Mouse (Mus musculus) lung, embryonic 16.5 days (tissue): ENCODE measurements around the gene Olfr1135. TPM values are rescaled to one million over a fixed set of nuclear protein-coding genes. Genes with fewer than 3 reads are reported as not detected.

ENCODE experiments used
- polyA plus RNA-seq: library from polyadenylated mRNA; unstranded; fragments of >200 nt; fragmentation: Nextera tagmentation; extraction: Ambion mirVana; gene quantifications from 2 replicates; pipeline ENCODE4 v1.2.1, GENCODE M21; 2015

Gene Olfr1135
- polyA plus RNA-seq, 1 experiment from 2014 or later = not detected

Other genes starting within 250 kb of the Olfr1135 start
- 0.06 TPM in 1 of 2 replicates, not detected in the other for gene Olfr1124, start 243.4 kb downstream of the Olfr1135 start, polyA plus RNA-seq
- gene Olfr1126, start 219.7 kb downstream of the Olfr1135 start, polyA plus RNA-seq = not detected in 2 replicates
- gene Pramel7, start 176.6 kb downstream of the Olfr1135 start, polyA plus RNA-seq = not detected in 2 replicates
- gene Pramel6, start 167.1 kb downstream of the Olfr1135 start, polyA plus RNA-seq = not detected in 2 replicates
- gene Olfr153, start 141.9 kb downstream of the Olfr1135 start, polyA plus RNA-seq = not detected in 2 replicates
- not detected in 2 replicates for gene Olfr1128, start 128.1 kb downstream of the Olfr1135 start, polyA plus RNA-seq
- gene Olfr1129, start 99.8 kb downstream of the Olfr1135 start, polyA plus RNA-seq = not detected in 2 replicates
- gene Olfr1130, start 67.5 kb downstream of the Olfr1135 start, polyA plus RNA-seq = not detected in 2 replicates
- not detected in 2 replicates for gene Olfr1131, start 46.6 kb downstream of the Olfr1135 start, polyA plus RNA-seq
- not detected in 2 replicates for gene Olfr1132, start 36.1 kb downstream of the Olfr1135 start, polyA plus RNA-seq
- gene Olfr1133, start 26.3 kb downstream of the Olfr1135 start, polyA plus RNA-seq = not detected in 2 replicates
- gene Olfr1134, start 15.2 kb downstream of the Olfr1135 start, polyA plus RNA-seq = not detected in 2 replicates
- not detected in 2 replicates for gene Olfr1136, start 20.3 kb upstream of the Olfr1135 start, polyA plus RNA-seq
- not detected in 2 replicates for gene Olfr1137, start 39.5 kb upstream of the Olfr1135 start, polyA plus RNA-seq
- gene Olfr1138, start 66.3 kb upstream of the Olfr1135 start, polyA plus RNA-seq = not detected in 2 replicates
- gene Olfr1140, start 70.1 kb upstream of the Olfr1135 start, polyA plus RNA-seq = not detected in 2 replicates
- gene Olfr1141, start 80.3 kb upstream of the Olfr1135 start, polyA plus RNA-seq = not detected in 2 replicates
- gene Olfr152, start 105.8 kb upstream of the Olfr1135 start, polyA plus RNA-seq = not detected in 2 replicates
- gene Olfr1143, start 126.9 kb upstream of the Olfr1135 start, polyA plus RNA-seq = not detected in 2 replicates
- not detected in 2 replicates for gene Olfr1145, start 136.2 kb upstream of the Olfr1135 start, polyA plus RNA-seq
- not detected in 2 replicates for gene Olfr1148, start 156.9 kb upstream of the Olfr1135 start, polyA plus RNA-seq
- gene Olfr1150-ps1, start 170.3 kb upstream of the Olfr1135 start, polyA plus RNA-seq = not detected in 2 replicates
- not detected in 2 replicates for gene Olfr1151, start 182.2 kb upstream of the Olfr1135 start, polyA plus RNA-seq
- gene Olfr1152, start 192.8 kb upstream of the Olfr1135 start, polyA plus RNA-seq = not detected in 2 replicates
- not detected in 2 replicates for gene Olfr1153, start 221.3 kb upstream of the Olfr1135 start, polyA plus RNA-seq
- not detected in 2 replicates for gene Olfr1154, start 231.5 kb upstream of the Olfr1135 start, polyA plus RNA-seq